Mouse (Mus musculus) forelimb bud, embryonic 11.5 days (tissue): ENCODE measurements around the gene Rmi1.
"Not testable (repeated sequence)": the region's sequence is repeated elsewhere in the genome, so short reads cannot be mapped to it uniquely, and the experiment has no call there.

Source experiments
- DNase-seq: peaks from one replicate; pipeline ENCODE4 v3.0.0-alpha.2; 2012; ENCODE audit warnings: low read depth, low spot score

Rmi1 gene

GRCm38 (mm10) chr13:58401135-58402002 is 679 bp upstream of the Rmi1 start:
- peak; percentile 73 for DNase-seq

GRCm38 (mm10) chr13:58402744-58403110 is 679 bp downstream of the Rmi1 start:
- DNase-seq: no peak

GRCm38 (mm10) chr13:58403243-58403642 is 1.2 kb downstream of the Rmi1 start, which contains the start of gene Hnrnpk:
Hnrnpk (minus strand) TSS chr13:58403343.
- not testable (repeated sequence) for DNase-seq

- DNase-seq: no peak
Observed at GRCm38 (mm10) chr13:58411073-58411472, 9.0 kb downstream of the Rmi1 start.

GRCm38 (mm10) chr13:58415374-58415773 is 13.3 kb downstream of the Rmi1 start:
- DNase-seq: no peak

GRCm38 (mm10) chr13:58415838-58416237 is 13.8 kb downstream of the Rmi1 start:
- no peak for DNase-seq

- no peak for DNase-seq
Observed at GRCm38 (mm10) chr13:58418656-58419055, 16.6 kb downstream of the Rmi1 start.

GRCm38 (mm10) chr13:58419266-58419665 is 17.2 kb downstream of the Rmi1 start:
- DNase-seq: no peak

GRCm38 (mm10) chr13:58421026-58421425 is 19.0 kb downstream of the Rmi1 start:
- no peak for DNase-seq

GRCm38 (mm10) chr13:58422242-58422641 is 20.2 kb downstream of the Rmi1 start:
- DNase-seq: no peak

GRCm38 (mm10) chr13:58423061-58423660 is 21.1 kb downstream of the Rmi1 start:
- no peak for DNase-seq

GRCm38 (mm10) chr13:58439716-58440115 is 37.7 kb downstream of the Rmi1 start:
- DNase-seq: no peak

GRCm38 (mm10) chr13:58443326-58443725 is 41.3 kb downstream of the Rmi1 start:
- DNase-seq: no peak

GRCm38 (mm10) chr13:58443787-58444186 is 41.7 kb downstream of the Rmi1 start:
- no peak for DNase-seq

- DNase-seq: no peak
Observed at GRCm38 (mm10) chr13:58446541-58446940, 44.5 kb downstream of the Rmi1 start.

- no peak for DNase-seq
Observed at GRCm38 (mm10) chr13:58450459-58451182, 48.6 kb downstream of the Rmi1 start.

GRCm38 (mm10) chr13:58452246-58452645 is 50.2 kb downstream of the Rmi1 start:
- no peak for DNase-seq

- no peak for DNase-seq
Observed at GRCm38 (mm10) chr13:58452651-58453413, 50.8 kb downstream of the Rmi1 start.

- no peak for DNase-seq
Observed at GRCm38 (mm10) chr13:58453541-58453940, 51.5 kb downstream of the Rmi1 start.

- DNase-seq: no peak
Observed at GRCm38 (mm10) chr13:58456547-58456946, 54.5 kb downstream of the Rmi1 start.

- not testable (repeated sequence) for DNase-seq
Observed at GRCm38 (mm10) chr13:58458811-58459210, 56.8 kb downstream of the Rmi1 start.
